Mouse (Mus musculus) B cell, adult 2 months (primary cell): ENCODE data around the gene Osbpl2.

ENCODE experiments used
- DNase-seq, 2 experiments: peaks; one replicate each; pipeline ENCODE4 v3.0.0; 2022

The Osbpl2 gene

DNA sequence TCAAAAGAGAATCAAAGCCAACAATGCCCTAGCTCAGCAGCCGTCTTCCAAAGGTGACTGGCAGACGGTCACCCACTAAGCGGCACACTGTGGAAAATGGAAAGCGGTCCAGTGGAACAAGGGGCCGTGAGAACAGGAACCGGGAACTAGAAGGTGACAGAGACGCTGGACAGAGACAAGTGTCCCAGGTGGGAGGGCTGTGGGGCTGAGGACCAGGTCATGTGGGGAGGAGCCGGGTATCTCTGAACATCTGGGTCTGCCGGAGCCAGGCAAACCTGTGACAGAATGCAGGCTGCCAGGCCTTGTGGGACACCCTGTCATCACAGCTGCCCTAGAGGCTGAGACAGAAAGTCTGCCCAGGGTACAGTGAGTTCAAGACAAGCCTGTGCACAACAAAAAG lies 85.4 kb downstream of the Osbpl2 start:
- DNase-seq: no peak

DNA sequence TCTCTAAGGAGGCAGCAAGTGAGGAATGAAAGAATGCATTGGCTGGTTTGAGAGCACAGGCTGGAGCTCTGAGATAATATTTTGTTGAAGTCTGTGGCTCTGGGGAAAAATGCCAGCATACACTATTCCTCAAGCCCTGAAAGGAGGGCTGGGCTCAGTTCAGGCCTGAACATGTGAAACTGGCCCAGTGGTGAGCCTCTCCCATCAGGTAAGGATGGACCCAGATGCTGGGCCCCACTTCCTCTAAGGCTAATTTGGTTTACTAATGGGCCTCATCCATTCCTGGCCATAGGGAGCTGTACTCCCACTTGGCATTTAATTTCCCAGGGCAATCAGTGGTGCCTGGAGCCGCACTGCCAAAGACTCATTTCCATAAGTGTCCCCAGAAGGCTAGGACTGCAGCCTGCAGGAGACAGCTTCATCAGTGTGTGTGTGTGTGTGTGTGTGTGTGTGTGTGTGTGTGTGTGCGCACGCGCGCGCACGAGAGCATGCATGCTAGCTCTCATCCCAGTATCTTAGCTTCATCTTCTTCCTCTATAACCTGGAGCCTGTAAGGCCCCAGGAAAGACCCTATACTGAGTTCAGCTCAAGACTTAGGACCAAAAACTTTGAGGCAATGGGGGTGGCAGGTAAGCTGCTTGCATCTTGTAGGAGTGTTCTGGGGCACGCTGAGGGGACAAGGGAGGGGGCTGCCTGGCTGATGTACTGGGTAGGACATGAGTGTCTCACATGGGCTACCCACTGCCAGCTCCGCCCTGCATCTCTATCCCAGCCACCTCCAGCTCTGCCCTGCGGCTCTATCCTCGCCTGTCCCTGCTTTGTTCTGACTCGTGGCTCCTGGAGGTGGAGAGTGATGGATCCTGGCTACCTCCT lies 86.2 kb downstream of the Osbpl2 start:
- no peak for DNase-seq

DNA sequence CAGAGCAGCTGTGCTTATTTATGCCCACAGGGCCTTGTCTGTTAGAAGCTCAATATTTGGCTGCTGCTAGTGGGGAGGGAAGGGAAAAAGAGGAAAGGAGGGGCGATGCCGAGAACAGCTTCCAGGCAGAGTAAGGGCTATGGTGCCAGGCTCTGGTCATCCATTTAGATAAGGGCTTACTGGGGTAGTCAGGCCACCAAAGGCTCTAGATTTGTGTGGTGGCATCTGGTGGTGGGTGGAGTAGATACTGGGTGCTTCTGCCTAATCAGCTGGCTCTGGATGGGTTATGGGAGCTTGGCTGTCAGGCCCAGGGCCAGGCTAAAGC lies 86.8 kb downstream of the Osbpl2 start:
- DNase-seq: no peak

DNA sequence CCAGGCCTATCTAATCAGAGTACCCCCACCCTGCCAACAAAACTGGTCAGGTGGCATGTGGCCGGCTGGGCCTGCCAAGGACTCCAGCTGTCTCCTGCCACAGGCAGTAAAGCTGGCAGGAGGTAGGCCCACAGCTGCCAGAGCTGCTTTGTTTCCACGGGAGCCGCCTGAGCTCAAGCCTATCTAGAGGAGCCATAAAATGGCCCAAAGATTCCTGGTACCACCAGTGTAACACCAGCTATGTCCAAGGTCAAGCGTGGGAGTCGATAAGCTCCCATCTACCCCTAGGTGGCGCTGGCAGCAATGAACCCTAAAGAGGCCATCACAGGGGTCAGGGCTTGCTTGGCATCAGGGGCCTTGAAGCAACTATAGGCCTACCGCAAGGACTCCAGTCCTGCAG lies 88.7 kb downstream of the Osbpl2 start:
- peak; percentile 27 to 29 for DNase-seq

DNA sequence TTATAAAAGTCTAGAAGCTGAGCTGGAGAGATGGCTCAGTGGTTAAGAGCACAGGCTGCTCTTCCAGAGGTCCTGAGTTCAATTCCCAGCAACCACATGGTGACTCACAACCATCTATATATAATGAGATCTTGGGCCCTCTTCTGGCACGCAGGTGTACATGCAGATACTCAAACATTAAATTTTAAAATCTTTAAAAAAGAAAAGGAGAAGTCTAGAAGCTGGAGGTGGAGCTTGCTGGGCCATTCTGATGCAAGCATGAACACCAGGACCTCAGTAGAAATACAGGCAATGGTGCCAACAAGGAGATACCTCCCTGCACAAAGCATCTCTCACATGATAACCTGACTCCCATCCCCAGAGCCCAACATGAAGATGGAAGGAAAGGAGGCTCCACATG lies 89.9 kb downstream of the Osbpl2 start:
- no peak for DNase-seq

DNA sequence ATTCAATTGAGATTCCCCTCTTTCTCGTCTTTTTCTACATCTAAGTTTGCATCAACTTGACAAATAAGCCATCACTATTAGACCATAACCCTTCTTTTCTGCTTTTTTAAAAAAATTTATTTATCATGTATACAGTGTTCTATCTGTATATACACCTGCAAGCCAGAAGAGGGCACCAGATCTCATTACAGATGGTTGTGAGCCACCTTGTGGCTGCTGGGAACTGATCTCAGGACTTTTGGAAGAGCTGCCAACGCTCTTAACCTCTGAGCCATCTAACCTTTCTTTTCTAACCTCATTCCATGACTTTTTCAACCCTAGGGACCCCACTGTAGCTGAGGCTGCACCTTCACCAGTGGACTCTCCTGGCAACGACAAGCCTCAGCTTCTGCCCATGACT lies 93.1 kb downstream of the Osbpl2 start:
- no peak for DNase-seq
